ENCODE assay signal across 30 mouse cellular contexts in genomic region chr16:45535009-45535408, GRCm38 (mm10). TPM values are rescaled to one million over a fixed set of nuclear protein-coding genes. Genes with fewer than 3 reads are reported as not detected.
A peak's percentile ranks its signal among the peaks of the same experiment; 100 is the strongest.
DNase-seq lines count a peak whose midpoint lies in the region; TF ChIP-seq lines count a peak whose summit lies in the region.
"Had no signal": no experiment of that assay in that cellular context is flagged by ENCODE, and none has a peak within 500 bp of the region (broad histone marks: within the 10 kb centered on the region; RNA-seq: fewer than 3 reads in every experiment).

TSS of gene Slc9c1 (plus strand) at chr16:45535309.

- no peaks in the 10 kb centered on the region for H3K27me3 ChIP-seq in testis, adult 2 months (ENCODE audit: control insufficient read depth, insufficient read depth, low read length)
- H3K27me3 ChIP-seq in CH12.LX (replicated peaks), result no peaks in the 10 kb centered on the region
- H3K27me3 ChIP-seq: Patski had no signal

- TF ChIP-seq EP300 in CH12.LX (IDR thresholded peaks at IDR 0.05; ENCODE audit: low read length), result no peak

- peak within 1 kb of the TSS; percentile 80 for H3K27ac ChIP-seq in testis, adult 2 months (ENCODE audit: control insufficient read depth, insufficient read depth, low read depth, low read length)
- no peak within 1 kb of the TSS for H3K27ac ChIP-seq in CH12.LX (ENCODE audit: insufficient read depth, low read depth)

- dilution Hi-C loops in CH12.LX (cut with MboI; ENCODE audit: extremely low pct_ligation_motif_present, extremely low pct_unique_long_range_greater_than_20kb, low sequenced_read_pairs), result no loop called here

- 0 out of 2 replicates have a peak within 1 kb of the TSS, but pooled peaks have one; percentile 5 for H3K4me2 ChIP-seq in CH12.LX (ENCODE audit: insufficient read depth, low read depth, poor library complexity, severe bottlenecking)

- H3K79me2 ChIP-seq in CH12.LX (replicated peaks; ENCODE audit: control insufficient read depth, extremely low read depth, insufficient read depth, poor library complexity, severe bottlenecking), result no peaks in the 10 kb centered on the region

- H3K4me3 ChIP-seq in testis, adult 2 months (ENCODE audit: control insufficient read depth, low read depth, low read length), result peak within 1 kb of the TSS; percentile 87
- no peak within 1 kb of the TSS for H3K4me3 ChIP-seq in CH12.LX (replicated peaks in 1 of 3; ENCODE audit: low read depth in 2 of 3, low read length in 2 of 3, poor library complexity in 1 of 3)

- H3K4me1 ChIP-seq in testis, adult 2 months (ENCODE audit: control insufficient read depth, insufficient read depth, low read length), result peaks cover 8% of the 10 kb centered on the region
- no peaks in the 10 kb centered on the region for H3K4me1 ChIP-seq in CH12.LX (ENCODE audit: control insufficient read depth in 1 of 2, insufficient read depth in 2 of 2)

- no peak for DNase-seq in testis, postnatal 14 days (ENCODE audit: low spot score)
- DNase-seq in CH12.LX (ENCODE audit: extremely low read depth) (peak; percentile 7), NIH3T3 (ENCODE audit: low read depth) (peak; percentile 10), R1 (ENCODE audit: low read depth, low spot score) (peak; percentile 5)
- DNase-seq in kidney, postnatal 10 days, result no peak
- DNase-seq in cerebellum, postnatal 36 days, result no peak
- no peak for DNase-seq in urinary bladder, postnatal 4 days (ENCODE audit: low spot score in 2 of 2)
- DNase-seq: adrenal gland, adult 2 months; adrenal gland, adult 8-10 months; adrenal gland, postnatal 10 days; adrenal gland, postnatal 14 days; adrenal gland, postnatal 25 days; adrenal gland, postnatal 36 days; B cell, adult 2 months; cerebellum, adult 11 months; cerebellum, adult 11-12 months; cerebellum, adult 18-20 months; cerebellum, adult 2 months; cerebellum, adult 8-10 months had no signal

- in situ Hi-C loops in CH12.LX (cut with MboI; ENCODE audit: low pct_ligation_motif_present, low pct_unique_long_range_greater_than_20kb, low sequenced_read_pairs), result no loop called here

- no peak for TF ChIP-seq CTCF in testis, adult 2 months (IDR thresholded peaks at IDR 0.05; ENCODE audit: control insufficient read depth, insufficient read depth, insufficient replicate concordance, low read depth, low read length)
- no peak for TF ChIP-seq CTCF in CH12.LX (conservative IDR thresholded peaks at IDR 0.05 in 1 of 2, IDR thresholded peaks at IDR 0.05 in 1 of 2; ENCODE audit: low read depth in 2 of 2, low read length in 2 of 2)

- no peak for TF ChIP-seq POLR2A in testis, adult 2 months (IDR thresholded peaks at IDR 0.05; ENCODE audit: control insufficient read depth, low read depth, low read length)
- no peak for TF ChIP-seq POLR2A in CH12.LX (IDR thresholded peaks at IDR 0.05; ENCODE audit: low read depth, low read length)

- no peak for TF ChIP-seq RAD21 in CH12.LX (IDR thresholded peaks at IDR 0.05; ENCODE audit: low read depth, low read length)

- no peak within 1 kb of the TSS for H3K9ac ChIP-seq in CH12.LX (ENCODE audit: insufficient read depth, low read depth)

- no peaks in the 10 kb centered on the region for H3K36me3 ChIP-seq in testis, adult 2 months (ENCODE audit: control insufficient read depth, insufficient read depth, low read length)
- H3K36me3 ChIP-seq in CH12.LX (replicated peaks in 1 of 2; ENCODE audit: control insufficient read depth in 1 of 2, insufficient read depth in 1 of 2, low read length in 1 of 2), result no peaks in the 10 kb centered on the region
- H3K36me3 ChIP-seq: G1E had no signal

- H3K9me3 ChIP-seq in CH12.LX (replicated peaks; ENCODE audit: low read length), result no peaks in the 10 kb centered on the region
- H3K9me3 ChIP-seq: G1E had no signal

TF ChIP-seq in CH12.LX, 34 proteins besides CTCF, POLR2A, EP300 and RAD21:
- TF ChIP-seq PAX5 (IDR thresholded peaks at IDR 0.05; ENCODE audit: low read length), result no peak
- TF ChIP-seq TBP (conservative IDR thresholded peaks at IDR 0.05; ENCODE audit: low read depth, low read length), result no peak
- TF ChIP-seq MYC (IDR thresholded peaks at IDR 0.05; ENCODE audit: low read depth, low read length), result no peak
- no peak for TF ChIP-seq KAT2A (IDR thresholded peaks at IDR 0.05; ENCODE audit: insufficient replicate concordance, low read length)
- TF ChIP-seq CHD2 (IDR thresholded peaks at IDR 0.05; ENCODE audit: low read length), result no peak
- no peak for TF ChIP-seq SMC3 (IDR thresholded peaks at IDR 0.05; ENCODE audit: low read depth, low read length)
- no peak for TF ChIP-seq ELF1 (IDR thresholded peaks at IDR 0.05; ENCODE audit: low read depth, low read length)
- no peak for TF ChIP-seq E2F4 (IDR thresholded peaks at IDR 0.05; ENCODE audit: insufficient replicate concordance, low read depth, low read length)
- TF ChIP-seq UBTF (IDR thresholded peaks at IDR 0.05; ENCODE audit: low read depth, low read length), result no peak
- no peak for TF ChIP-seq RCOR1 (conservative IDR thresholded peaks at IDR 0.05; ENCODE audit: low read depth, low read length)
- TF ChIP-seq GABPA (IDR thresholded peaks at IDR 0.05; ENCODE audit: insufficient replicate concordance, low read depth, low read length), result no peak
- no peak for TF ChIP-seq ZMIZ1 (IDR thresholded peaks at IDR 0.05; ENCODE audit: low read depth, low read length)
- no peak for TF ChIP-seq JUN (IDR thresholded peaks at IDR 0.05; ENCODE audit: insufficient read depth, low read depth, low read length)
- TF ChIP-seq SIN3A (IDR thresholded peaks at IDR 0.05; ENCODE audit: low read length), result no peak
- no peak for TF ChIP-seq ETS1 (conservative IDR thresholded peaks at IDR 0.05; ENCODE audit: low read depth, low read length)
- TF ChIP-seq POLR2AphosphoS2 (IDR thresholded peaks at IDR 0.05; ENCODE audit: low read depth, low read length), result no peak
- TF ChIP-seq MAFK (IDR thresholded peaks at IDR 0.05; ENCODE audit: insufficient replicate concordance, low read length), result no peak
- TF ChIP-seq TCF12 (IDR thresholded peaks at IDR 0.05; ENCODE audit: low read depth, low read length), result no peak
- TF ChIP-seq MEF2A (IDR thresholded peaks at IDR 0.05; ENCODE audit: borderline replicate concordance, low read depth, low read length), result no peak
- no peak for TF ChIP-seq JUND (conservative IDR thresholded peaks at IDR 0.05; ENCODE audit: low read depth, low read length)

RNA-seq across cellular contexts. Expression of gene Slc9c1, which starts in this region (rescaled TPM):
- 19.0 and 26.6 TPM in 2 replicates for polyA plus RNA-seq in testis, adult 2 months (2012; rRNA removed)
- total RNA-seq in CH12.LX (2012; rRNA removed) (not detected in 2 replicates), CH12.LX (2014; rRNA removed) (not detected in 2 replicates)
- not detected in 2 replicates for polyA plus RNA-seq in CH12.LX (2012; ENCODE audit: insufficient read length, low read depth)
- total RNA-seq: adrenal gland, adult 18-20 months; adrenal gland, adult 2 months; adrenal gland, adult 8-10 months; adrenal gland, postnatal 10 days; adrenal gland, postnatal 14 days; adrenal gland, postnatal 25 days; adrenal gland, postnatal 36 days; adrenal gland, postnatal 4 days; ES-E14; G1E; MEL had no signal
- polyA plus RNA-seq: activated CD4-positive, CD25-positive, alpha-beta regulatory T cell, adult 4 months; adrenal gland, adult 2 months; brain, embryonic 14.5 days; C2C12; CD4-positive, CD25-positive, alpha-beta regulatory T cell, adult 4 months; cerebellum, adult 2 months; G1E; Patski had no signal

Comparison
In these comparisons a context has a peak if more than half of its experiments do, and no peak if none do; other contexts are left out.
1. RNA of gene Slc9c1 (polyA plus RNA-seq): 19.0 to 26.6 TPM in testis, adult 2 months; not detected in CH12.LX; every median in the first group is over 10 times any median in the second.
2. Peak in DNase-seq and H3K4me2 ChIP-seq in CH12.LX; RNA of the gene not detected or under 1 TPM.
3. DNase-seq: peak in NIH3T3 (single experiment) and R1 (single experiment); none in testis, postnatal 14 days (single experiment), kidney, postnatal 10 days (single experiment), cerebellum, postnatal 36 days (0 of 2) and urinary bladder, postnatal 4 days (0 of 2).